Mouse (Mus musculus): ENCODE measurements around the gene Pgap3. TPM values are rescaled to one million over a fixed set of nuclear protein-coding genes. Genes with fewer than 3 reads are reported as not detected.

Gene Pgap3
- polyA plus RNA-seq, 1 experiment: 13.2 TPM

DNA sequence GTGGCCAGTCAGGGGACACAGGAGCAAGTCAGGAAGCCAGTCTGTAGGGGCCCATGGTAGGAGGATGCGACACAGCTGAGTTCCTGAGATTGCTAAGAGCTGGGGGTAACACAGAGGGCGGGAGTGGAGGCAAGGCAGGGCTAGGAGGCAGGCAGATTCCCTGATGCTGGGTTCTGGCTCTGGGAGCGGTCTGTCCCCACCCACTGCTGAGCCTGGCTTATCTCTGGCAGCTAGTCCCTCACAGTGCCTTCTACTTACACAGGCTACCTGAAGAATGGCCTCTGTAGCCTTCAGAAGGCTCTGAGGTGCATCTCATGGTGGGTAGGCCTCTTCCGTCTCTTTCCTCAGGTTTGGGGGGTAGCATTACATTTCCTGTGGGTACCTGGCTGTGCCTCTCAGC is 7.6 kb downstream of the Pgap3 start:
- peaks cover 8% of the 10 kb centered on the region for H3K4me1 ChIP-seq (ENCODE audit: control insufficient read depth, insufficient read depth, low read length)
- no peak overlapping the region for H3K27ac ChIP-seq (ENCODE audit: insufficient read depth, low read length)
- TF ChIP-seq CTCF (IDR thresholded peaks at IDR 0.05; ENCODE audit: borderline replicate concordance, insufficient read depth, low read depth, low read length) (no peak), POLR2A (IDR thresholded peaks at IDR 0.05; ENCODE audit: borderline replicate concordance, insufficient read depth, low read length) (no peak)
- WGBS: 84% methylated on average over 4 of the region's 4 CpGs
- H3K4me3 ChIP-seq (replicated peaks; ENCODE audit: insufficient read depth, low read depth, low read length): no peak overlapping the region
- H3K27me3 ChIP-seq (ENCODE audit: control insufficient read depth, insufficient read depth, low read length): no peaks in the 10 kb centered on the region
- DNase-seq: no peak

DNA sequence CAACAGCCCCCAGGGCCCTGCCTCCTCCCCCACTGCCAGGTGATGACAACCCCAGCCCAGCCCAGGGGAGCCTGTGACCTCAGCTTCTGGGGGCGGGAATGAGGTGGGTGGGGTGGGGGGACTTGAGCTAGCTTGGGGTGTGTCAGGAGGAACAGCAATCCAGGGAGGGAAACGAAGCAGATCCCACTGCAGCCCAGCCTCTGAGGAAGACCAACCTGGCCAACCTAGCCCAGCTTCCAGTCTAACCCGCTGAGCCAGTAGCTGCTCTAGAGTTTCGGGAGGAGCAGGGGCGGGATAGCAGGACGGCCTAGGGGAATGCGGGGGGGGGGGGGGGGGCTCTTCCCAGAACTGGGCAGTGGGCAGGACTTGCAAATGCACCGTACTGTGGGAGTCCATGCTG is 8.3 kb downstream of the Pgap3 start:
- H3K4me1 ChIP-seq (ENCODE audit: control insufficient read depth, insufficient read depth, low read length): peaks cover 8% of the 10 kb centered on the region
- H3K27ac ChIP-seq (ENCODE audit: insufficient read depth, low read length): no peak overlapping the region
- H3K27me3 ChIP-seq (ENCODE audit: control insufficient read depth, insufficient read depth, low read length): no peaks in the 10 kb centered on the region
- TF ChIP-seq POLR2A (IDR thresholded peaks at IDR 0.05; ENCODE audit: borderline replicate concordance, insufficient read depth, low read length) (no peak), CTCF (IDR thresholded peaks at IDR 0.05; ENCODE audit: borderline replicate concordance, insufficient read depth, low read depth, low read length) (no peak)
- no peak overlapping the region for H3K4me3 ChIP-seq (replicated peaks; ENCODE audit: insufficient read depth, low read depth, low read length)
- 36% methylated on average over 8 of the region's 8 CpGs for WGBS
- DNase-seq: no peak

DNA sequence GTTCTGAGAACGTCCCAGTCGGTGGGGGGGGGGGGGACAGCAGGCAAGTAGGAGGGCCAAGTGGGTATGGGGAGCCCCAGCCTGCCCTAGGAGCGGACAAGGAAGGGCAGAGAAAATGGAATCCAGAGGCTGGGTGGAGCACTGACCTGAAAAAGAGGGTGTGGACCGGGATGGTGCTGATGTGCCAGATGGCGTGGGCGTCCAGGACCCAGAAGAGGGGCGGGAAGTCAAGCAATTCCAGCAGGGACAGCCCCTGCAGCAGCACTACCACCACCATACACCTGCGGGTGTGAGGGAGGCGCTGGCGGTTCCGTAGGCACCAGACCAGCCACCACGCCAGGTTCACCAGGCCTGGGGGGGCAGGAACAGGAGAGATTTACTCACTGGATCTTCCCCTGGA is 10.1 kb downstream of the Pgap3 start:
- WGBS: 73% methylated on average over 12 of the region's 12 CpGs
- DNase-seq: no peak

DNA sequence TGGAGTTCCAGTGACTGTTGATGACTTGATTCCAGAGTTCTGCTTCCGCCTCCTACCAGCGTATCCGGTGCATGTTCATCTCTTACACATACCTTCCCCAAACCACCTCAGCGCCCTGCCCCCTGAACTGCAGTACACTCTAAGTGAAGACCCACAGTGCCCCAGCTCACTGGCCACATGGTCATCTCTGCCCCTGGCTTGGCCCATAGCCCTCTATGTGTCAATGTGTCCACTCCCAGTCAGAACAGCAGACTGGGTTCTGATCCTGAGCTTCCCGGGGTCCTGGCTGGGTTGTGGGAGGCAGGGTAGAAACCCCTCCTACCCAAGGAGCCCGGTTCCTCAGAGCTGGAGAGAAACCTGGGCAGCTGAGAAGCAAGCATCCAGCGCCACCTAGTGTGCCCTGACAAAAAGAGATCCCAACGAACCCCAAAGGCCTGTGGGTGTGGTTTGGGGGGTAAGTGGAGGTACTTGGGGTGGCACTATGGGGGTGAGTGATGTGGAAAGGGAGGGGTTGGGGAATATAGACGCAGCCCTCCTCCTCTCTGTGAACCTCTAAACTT is 11.0 kb downstream of the Pgap3 start:
- no peak overlapping the region for H3K27ac ChIP-seq (ENCODE audit: insufficient read depth, low read length)
- DNase-seq: peak; percentile 52 to 62
- 35% methylated on average over 9 of the region's 9 CpGs for WGBS

More for the DNA sequence above, 10.1 kb downstream of the Pgap3 start:
- Histone ChIP-seq H3K4me1 (ENCODE audit: control insufficient read depth, insufficient read depth, low read length) (peaks cover 15% of the 10 kb centered on the region), H3K27me3 (ENCODE audit: control insufficient read depth, insufficient read depth, low read length) (no peaks in the 10 kb centered on the region), H3K27ac (ENCODE audit: insufficient read depth, low read length) (no peak overlapping the region), H3K4me3 (replicated peaks; ENCODE audit: insufficient read depth, low read depth, low read length) (no peak overlapping the region)
- TF ChIP-seq CTCF (IDR thresholded peaks at IDR 0.05; ENCODE audit: borderline replicate concordance, insufficient read depth, low read depth, low read length) (no peak), POLR2A (IDR thresholded peaks at IDR 0.05; ENCODE audit: borderline replicate concordance, insufficient read depth, low read length) (no peak)

DNA sequence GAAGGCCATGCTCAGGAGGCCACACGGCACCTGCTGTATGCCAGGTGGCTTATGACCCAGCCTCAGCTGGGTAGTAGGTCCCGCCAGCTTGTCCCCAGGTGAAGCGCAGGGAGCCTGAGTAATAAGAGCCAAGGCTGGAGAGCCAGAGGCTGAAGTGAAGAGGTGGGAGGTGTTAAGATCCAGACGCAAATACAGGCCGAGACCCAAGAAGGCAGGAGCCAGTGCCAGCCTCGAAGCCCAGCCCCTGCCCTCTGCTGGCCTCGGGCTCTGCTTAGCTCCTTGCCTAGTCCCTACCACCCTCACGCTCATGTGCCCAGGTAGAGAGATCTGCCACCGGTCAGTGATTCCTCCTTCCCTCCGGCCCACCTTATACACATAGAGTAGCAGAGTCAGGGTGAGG is 12.0 kb downstream of the Pgap3 start:
- H3K4me3 ChIP-seq (replicated peaks; ENCODE audit: insufficient read depth, low read depth, low read length): no peak overlapping the region
- TF ChIP-seq POLR2A (IDR thresholded peaks at IDR 0.05; ENCODE audit: borderline replicate concordance, insufficient read depth, low read length) (no peak), CTCF (IDR thresholded peaks at IDR 0.05; ENCODE audit: borderline replicate concordance, insufficient read depth, low read depth, low read length) (no peak)
- no peak overlapping the region for H3K27ac ChIP-seq (ENCODE audit: insufficient read depth, low read length)
- 57% methylated on average over 10 of the region's 10 CpGs for WGBS
- no peak for DNase-seq
- H3K27me3 ChIP-seq (ENCODE audit: control insufficient read depth, insufficient read depth, low read length): no peaks in the 10 kb centered on the region
- H3K4me1 ChIP-seq (ENCODE audit: control insufficient read depth, insufficient read depth, low read length): peaks cover 29% of the 10 kb centered on the region

More for the DNA sequence above, 11.0 kb downstream of the Pgap3 start:
- Histone ChIP-seq H3K4me3 (replicated peaks; ENCODE audit: insufficient read depth, low read depth, low read length) (no peak overlapping the region), H3K4me1 (ENCODE audit: control insufficient read depth, insufficient read depth, low read length) (peaks cover 23% of the 10 kb centered on the region), H3K27me3 (ENCODE audit: control insufficient read depth, insufficient read depth, low read length) (no peaks in the 10 kb centered on the region)
- no peak for TF ChIP-seq POLR2A (IDR thresholded peaks at IDR 0.05; ENCODE audit: borderline replicate concordance, insufficient read depth, low read length)
- TF ChIP-seq CTCF (IDR thresholded peaks at IDR 0.05; ENCODE audit: borderline replicate concordance, insufficient read depth, low read depth, low read length): peak; percentile 71

DNA sequence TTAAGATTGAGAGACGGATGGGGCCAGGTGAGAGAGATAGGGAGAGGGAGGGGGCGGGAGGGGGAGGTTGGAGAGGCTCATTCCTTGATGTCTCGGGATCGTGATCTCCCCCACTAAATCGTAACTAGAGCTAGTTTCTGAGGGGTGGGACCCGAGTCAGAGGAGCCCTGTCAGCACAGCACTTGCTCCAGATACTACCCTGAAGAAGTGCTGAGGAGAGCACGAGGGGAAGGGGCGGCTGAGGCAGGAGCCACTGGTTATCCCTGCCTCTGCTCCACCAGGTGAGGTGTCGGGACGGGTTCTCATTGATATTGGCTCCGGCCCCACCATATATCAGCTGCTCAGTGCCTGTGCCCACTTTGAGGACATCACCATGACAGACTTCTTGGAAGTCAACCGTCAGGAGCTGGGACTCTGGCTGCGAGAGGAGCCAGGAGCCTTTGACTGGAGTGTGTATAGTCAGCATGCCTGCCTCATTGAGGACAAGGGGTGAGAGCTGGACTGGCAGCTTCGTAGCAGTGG is 13.2 kb downstream of the Pgap3 start:
- WGBS: 67% methylated on average over 14 of the region's 14 CpGs
- no peak overlapping the region for H3K27ac ChIP-seq (ENCODE audit: insufficient read depth, low read length)
- H3K4me3 ChIP-seq (replicated peaks; ENCODE audit: insufficient read depth, low read depth, low read length): no peak overlapping the region
- peaks cover 34% of the 10 kb centered on the region for H3K4me1 ChIP-seq (ENCODE audit: control insufficient read depth, insufficient read depth, low read length)
- no peaks in the 10 kb centered on the region for H3K27me3 ChIP-seq (ENCODE audit: control insufficient read depth, insufficient read depth, low read length)
- no peak for TF ChIP-seq CTCF (IDR thresholded peaks at IDR 0.05; ENCODE audit: borderline replicate concordance, insufficient read depth, low read depth, low read length)
- TF ChIP-seq POLR2A (IDR thresholded peaks at IDR 0.05; ENCODE audit: borderline replicate concordance, insufficient read depth, low read length): no peak
- DNase-seq: no peak

DNA sequence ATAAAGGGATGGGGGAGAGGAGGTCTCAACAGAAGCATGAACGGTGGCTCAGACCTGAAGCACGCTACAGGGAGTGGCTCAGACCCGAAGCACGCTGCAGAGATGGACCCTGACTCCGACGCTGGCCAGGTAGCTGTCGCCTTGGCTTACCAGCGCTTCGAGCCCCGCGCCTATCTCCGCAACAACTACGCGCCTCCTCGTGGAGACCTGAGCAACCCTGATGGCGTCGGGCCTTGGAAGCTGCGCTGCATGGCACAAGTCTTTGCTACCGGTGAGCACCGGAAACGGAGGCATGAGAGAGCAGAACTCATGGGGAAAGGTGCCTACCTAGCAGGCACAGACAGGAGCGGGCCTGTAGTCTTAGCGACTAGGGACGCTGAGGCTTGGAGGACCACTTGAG is 13.7 kb downstream of the Pgap3 start:
- Histone ChIP-seq H3K27me3 (ENCODE audit: control insufficient read depth, insufficient read depth, low read length) (no peaks in the 10 kb centered on the region), H3K27ac (ENCODE audit: insufficient read depth, low read length) (no peak overlapping the region), H3K4me3 (replicated peaks; ENCODE audit: insufficient read depth, low read depth, low read length) (no peak overlapping the region), H3K4me1 (ENCODE audit: control insufficient read depth, insufficient read depth, low read length) (peaks cover 34% of the 10 kb centered on the region)
- DNase-seq: no peak
- 54% methylated on average over 24 of the region's 24 CpGs for WGBS
- no peak for TF ChIP-seq CTCF (IDR thresholded peaks at IDR 0.05; ENCODE audit: borderline replicate concordance, insufficient read depth, low read depth, low read length)
- no peak for TF ChIP-seq POLR2A (IDR thresholded peaks at IDR 0.05; ENCODE audit: borderline replicate concordance, insufficient read depth, low read length)
